Mouse (Mus musculus) frontal cortex, adult 2 months (tissue): ENCODE data around the gene Gm47283. TPM values are rescaled to one million over a fixed set of nuclear protein-coding genes. Genes with fewer than 3 reads are reported as not detected.
"Not testable (repeated sequence)": the region's sequence is repeated elsewhere in the genome, so short reads cannot be mapped to it uniquely, and the experiment has no call there.

Source experiments
- DNase-seq, 2 experiments: peaks; one replicate each; pipeline ENCODE4 v3.0.0; 2022; ENCODE audit warnings: low spot score in 1 of 2; ENCODE audit errors: extremely low spot score in 1 of 2
- polyA plus RNA-seq: library from polyadenylated mRNA; depleted of rRNA; stranded (reverse); fragments of >200 nt; gene quantifications from 2 replicates; pipeline ENCODE4 v1.2.3, GENCODE M21; 2012; rRNA removed

The Gm47283 gene
- not detected in 2 replicates for polyA plus RNA-seq

GRCm38 (mm10) chrY:90784438-90784837, at the start of gene Gm47283:
TSS of gene Gm47283 (plus strand) at chrY:90784738.
- DNase-seq = not testable (repeated sequence)

- not testable (repeated sequence) for DNase-seq
These were observed 49.2 kb upstream of the Gm47283 start for GRCm38 (mm10) chrY:90735181-90735895.

GRCm38 (mm10) chrY:90736217-90737000, 48.1 kb upstream of the Gm47283 start:
- DNase-seq = not testable (repeated sequence)

- DNase-seq = no peak
These were observed 46.7 kb upstream of the Gm47283 start for GRCm38 (mm10) chrY:90737606-90738430.

GRCm38 (mm10) chrY:90738431-90738680, 46.2 kb upstream of the Gm47283 start:
- DNase-seq = no peak

GRCm38 (mm10) chrY:90738841-90739530, 45.6 kb upstream of the Gm47283 start:
- DNase-seq = peak in 1 of 2 experiments; percentile 15

- DNase-seq = peak in 1 of 2 experiments; percentile 8
These were observed 45.0 kb upstream of the Gm47283 start for GRCm38 (mm10) chrY:90739531-90740012.

GRCm38 (mm10) chrY:90740013-90740561, 44.5 kb upstream of the Gm47283 start:
- peak in 1 of 2 experiments; percentile 10 for DNase-seq

- peak in 1 of 2 experiments; percentile 9 for DNase-seq
These were observed 43.5 kb upstream of the Gm47283 start for GRCm38 (mm10) chrY:90741006-90741405.

- peak in 1 of 2 experiments; percentile 5 for DNase-seq
These were observed 42.9 kb upstream of the Gm47283 start for GRCm38 (mm10) chrY:90741452-90742260.

GRCm38 (mm10) chrY:90742261-90743052, 42.1 kb upstream of the Gm47283 start:
- not testable (repeated sequence) for DNase-seq

- DNase-seq = peak in 1 of 2 experiments; percentile 10
These were observed 41.3 kb upstream of the Gm47283 start for GRCm38 (mm10) chrY:90743053-90743810.

GRCm38 (mm10) chrY:90743811-90744220, 40.7 kb upstream of the Gm47283 start:
- no peak for DNase-seq

- DNase-seq = peak; percentile 83 to 89
These were observed 40.1 kb upstream of the Gm47283 start for GRCm38 (mm10) chrY:90744381-90744981.

- DNase-seq = not testable (repeated sequence)
These were observed 39.3 kb upstream of the Gm47283 start for GRCm38 (mm10) chrY:90745256-90745655.

- not testable (repeated sequence) for DNase-seq
These were observed 29.8 kb upstream of the Gm47283 start, which contains the start of gene Gm21860 for GRCm38 (mm10) chrY:90754721-90755120. TSS of gene Gm21860 (minus strand) at chrY:90754821.

GRCm38 (mm10) chrY:90839077-90839476, 54.5 kb downstream of the Gm47283 start, which contains the start of gene Gm21748:
TSS of gene Gm21748 (minus strand) at chrY:90839177.
- DNase-seq = not testable (repeated sequence)
